Mouse (Mus musculus) activated CD4-positive, CD25-positive, alpha-beta regulatory T cell, adult 4 months (primary cell): Measurements from ENCODE around the gene Elp4. TPM values are rescaled to one million over a fixed set of nuclear protein-coding genes. Genes with fewer than 3 reads are reported as not detected.

Experiments used
- ATAC-seq: one replicate; pipeline ENCODE4 v1.8.0; 2017
- polyA plus RNA-seq, 2 experiments: library from polyadenylated mRNA; unstranded; fragments of 100-300 nt; shearing (Covaris generic); gene quantifications; one replicate each; pipeline ENCODE4 v1.2.1; 2017

Elp4 gene
- polyA plus RNA-seq, 2 experiments from 2014 or later: 10.4 to 12.7 TPM

GRCm38 (mm10) chr2:105715409-105716115 is 188.8 kb downstream of the Elp4 start:
- no peak for ATAC-seq

- ATAC-seq: no peak
Observed at GRCm38 (mm10) chr2:105710511-105710910, 193.9 kb downstream of the Elp4 start.

GRCm38 (mm10) chr2:105709126-105709525 is 195.2 kb downstream of the Elp4 start:
- no peak for ATAC-seq

- ATAC-seq: no peak
Observed at GRCm38 (mm10) chr2:105705320-105705719, 199.0 kb downstream of the Elp4 start.

- ATAC-seq: no peak
Observed at GRCm38 (mm10) chr2:105702586-105702985, 201.8 kb downstream of the Elp4 start.

- no peak for ATAC-seq
Observed at GRCm38 (mm10) chr2:105701781-105702180, 202.6 kb downstream of the Elp4 start.

GRCm38 (mm10) chr2:105698631-105699030 is 205.7 kb downstream of the Elp4 start:
- ATAC-seq: no peak

- no peak for ATAC-seq
Observed at GRCm38 (mm10) chr2:105697741-105698140, 206.6 kb downstream of the Elp4 start.

GRCm38 (mm10) chr2:105691296-105691695 is 213.1 kb downstream of the Elp4 start:
- ATAC-seq: no peak

GRCm38 (mm10) chr2:105689771-105690639 is 214.4 kb downstream of the Elp4 start:
- ATAC-seq: no peak

GRCm38 (mm10) chr2:105689304-105689770 is 215.0 kb downstream of the Elp4 start:
- no peak for ATAC-seq

GRCm38 (mm10) chr2:105688436-105689303 is 215.7 kb downstream of the Elp4 start:
- no peak for ATAC-seq

- ATAC-seq: no peak
Observed at GRCm38 (mm10) chr2:105688011-105688410, 216.4 kb downstream of the Elp4 start.

- no peak for ATAC-seq
Observed at GRCm38 (mm10) chr2:105687317-105687991, 216.9 kb downstream of the Elp4 start.

- no peak for ATAC-seq
Observed at GRCm38 (mm10) chr2:105686363-105687316, 217.7 kb downstream of the Elp4 start.

- no peak for ATAC-seq
Observed at GRCm38 (mm10) chr2:105685651-105686050, 218.7 kb downstream of the Elp4 start.

GRCm38 (mm10) chr2:105684991-105685650 is 219.2 kb downstream of the Elp4 start:
- no peak for ATAC-seq

GRCm38 (mm10) chr2:105683771-105684410 is 220.5 kb downstream of the Elp4 start:
- ATAC-seq: no peak

- ATAC-seq: no peak
Observed at GRCm38 (mm10) chr2:105682634-105683351, 221.6 kb downstream of the Elp4 start.
